Mouse (Mus musculus) spleen, adult 2 months (tissue): ENCODE measurements around the gene Spata13.

Source experiments
- CTCF ChIP-seq: fragments of 200-500 bp; IDR thresholded peaks from 2 replicates; pipeline ENCODE4 v1.5.1; 2011; ENCODE audit warnings: mild to moderate bottlenecking, inconsistent platforms; ENCODE audit not compliant: insufficient read depth, insufficient read length, insufficient replicate concordance; ENCODE audit errors: extremely low read depth
- POLR2A ChIP-seq: fragments of 200-500 bp; IDR thresholded peaks from 2 replicates; pipeline ENCODE4 v1.6.1; 2011; ENCODE audit warnings: low read depth, low read length, inconsistent platforms

GRCm38 (mm10) chr14:60735206-60735605 is 101.4 kb downstream of the Spata13 start:
- TF ChIP-seq POLR2A: no peak
- no peak for TF ChIP-seq CTCF
